Mouse (Mus musculus): Measurements from ENCODE around the gene Scfd1. TPM values are rescaled to one million over a fixed set of nuclear protein-coding genes. Genes with fewer than 3 reads are reported as not detected.

The Scfd1 gene
- polyA plus RNA-seq (2012; rRNA removed) = 24.8 and 25.8 TPM in 2 replicates

GRCm38 (mm10) chr12:51377003-51377887, at the start of gene Scfd1:
Gene Scfd1, plus strand, starts transcription at chr12:51377510.
- TF ChIP-seq CTCF (IDR thresholded peaks at IDR 0.05; ENCODE audit: extremely low read depth, insufficient read depth, low read length) = no peak
- TF ChIP-seq POLR2A (IDR thresholded peaks at IDR 0.05; ENCODE audit: extremely low read depth, insufficient read depth, low read length) = peak; percentile 75; the same call in 1 of the 2 replicates
- Histone ChIP-seq H3K4me3 (ENCODE audit: insufficient read depth, low read length) (peak within 1 kb of the TSS; percentile 81), H3K4me1 (ENCODE audit: control insufficient read depth, insufficient read depth, low read length) (no peaks in the 10 kb centered on the region), H3K27ac (ENCODE audit: insufficient read depth, low read length) (peak within 1 kb of the TSS; percentile 8; the same call in 1 of the 2 replicates)

- Histone ChIP-seq H3K27ac (ENCODE audit: insufficient read depth, low read length) (no peak overlapping the region), H3K4me3 (ENCODE audit: insufficient read depth, low read length) (no peak overlapping the region), H3K4me1 (ENCODE audit: control insufficient read depth, insufficient read depth, low read length) (no peaks in the 10 kb centered on the region)
- TF ChIP-seq POLR2A (IDR thresholded peaks at IDR 0.05; ENCODE audit: extremely low read depth, insufficient read depth, low read length) (no peak), CTCF (IDR thresholded peaks at IDR 0.05; ENCODE audit: extremely low read depth, insufficient read depth, low read length) (no peak)
These were observed 40.3 kb upstream of the Scfd1 start for GRCm38 (mm10) chr12:51337014-51337413.

- Histone ChIP-seq H3K4me3 (ENCODE audit: insufficient read depth, low read length) (no peak overlapping the region), H3K27ac (ENCODE audit: insufficient read depth, low read length) (no peak overlapping the region), H3K4me1 (ENCODE audit: control insufficient read depth, insufficient read depth, low read length) (no peaks in the 10 kb centered on the region; the same call in 1 of the 2 replicates)
- no peak for TF ChIP-seq CTCF (IDR thresholded peaks at IDR 0.05; ENCODE audit: extremely low read depth, insufficient read depth, low read length)
- no peak for TF ChIP-seq POLR2A (IDR thresholded peaks at IDR 0.05; ENCODE audit: extremely low read depth, insufficient read depth, low read length)
These were observed 31.2 kb upstream of the Scfd1 start for GRCm38 (mm10) chr12:51346121-51346520.

GRCm38 (mm10) chr12:51347988-51348697, 29.2 kb upstream of the Scfd1 start, which contains the start of gene G2e3:
Gene G2e3, plus strand, starts transcription at chr12:51348061.
- Histone ChIP-seq H3K4me1 (ENCODE audit: control insufficient read depth, insufficient read depth, low read length) (no peaks in the 10 kb centered on the region; the same call in 1 of the 2 replicates), H3K4me3 (ENCODE audit: insufficient read depth, low read length) (peak within 1 kb of the TSS; percentile 73), H3K27ac (ENCODE audit: insufficient read depth, low read length) (peak within 1 kb of the TSS; percentile 14; the same call in 1 of the 2 replicates)
- TF ChIP-seq POLR2A (IDR thresholded peaks at IDR 0.05; ENCODE audit: extremely low read depth, insufficient read depth, low read length) (peak; percentile 68; the same call in 1 of the 2 replicates), CTCF (IDR thresholded peaks at IDR 0.05; ENCODE audit: extremely low read depth, insufficient read depth, low read length) (no peak)

GRCm38 (mm10) chr12:51348698-51348998, 28.7 kb upstream of the Scfd1 start:
- H3K27ac ChIP-seq (ENCODE audit: insufficient read depth, low read length) = 0 out of 2 replicates have a peak overlapping the region, but pooled peaks have one; percentile 14
- no peak for TF ChIP-seq CTCF (IDR thresholded peaks at IDR 0.05; ENCODE audit: extremely low read depth, insufficient read depth, low read length)
- no peak for TF ChIP-seq POLR2A (IDR thresholded peaks at IDR 0.05; ENCODE audit: extremely low read depth, insufficient read depth, low read length)
- H3K4me3 ChIP-seq (ENCODE audit: insufficient read depth, low read length) = peak overlapping the region; percentile 73
- H3K4me1 ChIP-seq (ENCODE audit: control insufficient read depth, insufficient read depth, low read length) = no peaks in the 10 kb centered on the region; the same call in 1 of the 2 replicates

GRCm38 (mm10) chr12:51355296-51355695, 22.0 kb upstream of the Scfd1 start:
- no peaks in the 10 kb centered on the region; the same call in 1 of the 2 replicates for H3K4me1 ChIP-seq (ENCODE audit: control insufficient read depth, insufficient read depth, low read length)
- no peak overlapping the region for H3K27ac ChIP-seq (ENCODE audit: insufficient read depth, low read length)
- H3K4me3 ChIP-seq (ENCODE audit: insufficient read depth, low read length) = no peak overlapping the region
- no peak for TF ChIP-seq CTCF (IDR thresholded peaks at IDR 0.05; ENCODE audit: extremely low read depth, insufficient read depth, low read length)
- no peak for TF ChIP-seq POLR2A (IDR thresholded peaks at IDR 0.05; ENCODE audit: extremely low read depth, insufficient read depth, low read length)

- Histone ChIP-seq H3K27ac (ENCODE audit: insufficient read depth, low read length) (no peak overlapping the region), H3K4me1 (ENCODE audit: control insufficient read depth, insufficient read depth, low read length) (no peaks in the 10 kb centered on the region; the same call in 1 of the 2 replicates), H3K4me3 (ENCODE audit: insufficient read depth, low read length) (no peak overlapping the region)
- TF ChIP-seq POLR2A (IDR thresholded peaks at IDR 0.05; ENCODE audit: extremely low read depth, insufficient read depth, low read length) = no peak
- no peak for TF ChIP-seq CTCF (IDR thresholded peaks at IDR 0.05; ENCODE audit: extremely low read depth, insufficient read depth, low read length)
These were observed 16.0 kb upstream of the Scfd1 start for GRCm38 (mm10) chr12:51361294-51361693.

GRCm38 (mm10) chr12:51362898-51363297, 14.4 kb upstream of the Scfd1 start:
- Histone ChIP-seq H3K4me3 (ENCODE audit: insufficient read depth, low read length) (no peak overlapping the region), H3K4me1 (ENCODE audit: control insufficient read depth, insufficient read depth, low read length) (no peaks in the 10 kb centered on the region; the same call in 1 of the 2 replicates), H3K27ac (ENCODE audit: insufficient read depth, low read length) (no peak overlapping the region)
- TF ChIP-seq CTCF (IDR thresholded peaks at IDR 0.05; ENCODE audit: extremely low read depth, insufficient read depth, low read length) = no peak
- TF ChIP-seq POLR2A (IDR thresholded peaks at IDR 0.05; ENCODE audit: extremely low read depth, insufficient read depth, low read length) = no peak

- H3K4me3 ChIP-seq (ENCODE audit: insufficient read depth, low read length) = no peak overlapping the region
- no peak for TF ChIP-seq POLR2A (IDR thresholded peaks at IDR 0.05; ENCODE audit: extremely low read depth, insufficient read depth, low read length)
- TF ChIP-seq CTCF (IDR thresholded peaks at IDR 0.05; ENCODE audit: extremely low read depth, insufficient read depth, low read length) = no peak
- H3K27ac ChIP-seq (ENCODE audit: insufficient read depth, low read length) = no peak overlapping the region
- H3K4me1 ChIP-seq (ENCODE audit: control insufficient read depth, insufficient read depth, low read length) = no peaks in the 10 kb centered on the region
These were observed 8.8 kb upstream of the Scfd1 start for GRCm38 (mm10) chr12:51368504-51368903.
